Mouse (Mus musculus) mesoderm, embryonic 11.5 days (tissue): ENCODE data around the gene Ppm1k.
"Not testable (repeated sequence)": the region's sequence is repeated elsewhere in the genome, so short reads cannot be mapped to it uniquely, and the experiment has no call there.

Experiments
- DNase-seq: peaks from one replicate; pipeline ENCODE4 v3.0.0-alpha.2; 2012; ENCODE audit warnings: low read depth, low spot score

Ppm1k gene

DNA sequence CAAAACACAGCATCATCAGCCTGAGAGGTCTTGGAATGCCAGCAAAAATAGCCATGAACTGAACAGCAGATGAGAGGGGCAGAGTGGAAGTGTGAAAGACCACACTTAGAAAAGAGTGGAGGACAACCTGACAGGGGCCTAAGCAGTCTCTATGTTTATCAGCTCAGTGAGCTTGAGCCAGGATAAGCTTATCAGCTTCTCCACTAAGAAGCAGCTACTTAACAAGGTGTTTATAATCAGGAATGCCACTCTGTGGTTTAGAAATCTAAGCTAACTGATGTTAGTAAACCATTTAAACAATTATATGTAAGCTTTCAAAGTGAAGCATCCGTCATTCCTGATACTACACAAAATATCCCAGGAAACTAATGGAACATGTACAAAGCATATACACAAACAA, 3.2 kb downstream of the Ppm1k start:
- no peak for DNase-seq

DNA sequence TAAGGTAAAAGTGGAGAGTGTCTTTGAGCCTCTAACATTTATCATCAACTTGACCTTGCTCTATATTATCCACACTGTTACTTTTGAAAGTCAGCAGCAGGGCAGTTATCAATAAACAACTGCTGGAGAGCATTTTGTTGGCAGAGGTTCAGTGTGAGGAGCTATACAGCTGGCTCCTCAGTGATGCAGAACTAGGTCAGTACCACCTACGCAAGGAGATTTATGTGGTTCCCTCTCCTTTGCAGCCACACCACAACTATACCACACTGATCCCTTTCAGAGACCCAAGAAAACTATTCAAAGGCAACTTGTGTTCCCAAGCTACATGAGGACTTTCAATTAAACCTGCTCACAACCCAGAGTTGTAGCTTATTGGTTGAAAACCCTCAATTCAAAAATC, 3.8 kb downstream of the Ppm1k start:
- no peak for DNase-seq

DNA sequence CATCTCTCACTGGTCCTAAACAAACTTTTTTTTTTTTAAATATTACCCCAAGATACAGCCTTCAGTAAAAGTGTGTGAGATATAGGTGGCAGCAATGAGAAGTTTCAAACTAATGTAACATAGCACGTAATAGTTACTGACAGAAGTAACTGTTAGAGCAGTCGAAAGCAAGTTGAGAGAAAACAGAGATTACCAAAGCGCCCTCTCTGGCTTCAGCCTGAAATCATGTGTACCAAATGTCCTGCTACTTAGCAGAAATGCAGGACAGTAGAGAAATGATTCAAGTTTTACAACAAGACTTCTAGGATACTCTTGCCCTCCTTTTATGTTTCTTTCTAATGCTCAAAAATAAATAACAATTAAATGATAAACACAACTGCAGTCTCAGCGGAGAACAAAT, 4.3 kb downstream of the Ppm1k start:
- DNase-seq: no peak

DNA sequence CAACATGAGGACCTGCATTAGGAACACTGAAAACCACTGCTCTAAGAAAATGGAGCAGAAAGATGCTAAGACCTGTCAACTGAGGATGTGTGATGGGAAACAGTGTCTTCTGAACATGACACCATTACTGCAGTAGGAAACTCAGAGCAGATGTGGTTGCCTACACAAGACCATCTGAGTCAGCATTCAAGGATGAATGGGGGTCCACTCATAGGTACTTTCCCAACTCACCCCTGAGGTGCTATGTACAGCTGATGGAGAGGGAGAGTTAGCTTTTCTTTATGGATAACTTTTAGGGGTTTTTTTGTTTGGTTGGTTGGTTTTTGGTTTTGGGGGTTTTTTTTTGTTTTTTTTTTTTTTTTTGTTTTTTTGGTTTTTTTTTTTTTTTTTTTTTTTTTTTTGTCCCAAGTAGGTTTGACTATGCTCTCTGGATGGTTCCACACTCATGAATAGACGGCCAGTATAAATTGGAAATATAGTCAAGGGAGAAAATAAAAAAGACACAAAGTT, 5.9 kb downstream of the Ppm1k start:
- no peak for DNase-seq

DNA sequence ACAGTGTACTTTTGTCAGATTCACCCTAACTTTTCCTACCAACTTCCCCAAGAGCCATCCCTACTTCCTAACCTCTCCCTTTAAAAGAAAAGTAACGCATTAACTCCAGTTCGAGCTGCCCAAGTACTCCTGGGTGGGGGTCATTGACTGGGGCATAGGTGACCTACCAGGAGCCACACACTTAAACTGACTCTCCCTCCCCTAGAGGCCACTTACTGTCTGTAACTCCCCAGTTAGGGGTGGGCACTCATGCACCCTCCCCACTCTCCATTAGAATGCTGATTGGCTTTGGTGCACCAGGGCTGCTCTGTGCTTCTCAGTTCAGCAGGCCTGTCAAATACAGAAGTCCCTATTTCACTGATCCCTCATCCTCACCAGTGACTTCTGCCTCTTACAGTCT, 8.3 kb downstream of the Ppm1k start:
- no peak for DNase-seq

DNA sequence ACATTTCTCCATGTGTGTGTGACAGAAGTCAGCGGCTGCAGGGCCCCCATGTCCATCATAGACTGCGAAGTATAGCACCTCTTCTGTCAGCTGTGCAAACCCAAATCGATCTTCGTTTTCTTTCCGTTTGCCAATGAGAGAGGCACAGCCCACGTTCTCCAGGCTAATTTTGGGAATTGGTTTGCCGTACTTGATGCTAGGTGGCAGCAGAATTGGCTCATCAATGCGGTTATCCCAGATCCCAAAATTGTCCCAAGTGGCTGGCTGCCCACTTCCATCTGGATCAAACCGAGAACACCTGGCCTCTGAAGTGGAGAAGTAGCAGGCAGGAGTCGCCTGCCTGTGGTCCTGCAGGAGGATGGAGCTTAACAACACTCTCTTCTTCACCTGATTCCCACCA, 10.5 kb downstream of the Ppm1k start:
- DNase-seq: no peak

DNA sequence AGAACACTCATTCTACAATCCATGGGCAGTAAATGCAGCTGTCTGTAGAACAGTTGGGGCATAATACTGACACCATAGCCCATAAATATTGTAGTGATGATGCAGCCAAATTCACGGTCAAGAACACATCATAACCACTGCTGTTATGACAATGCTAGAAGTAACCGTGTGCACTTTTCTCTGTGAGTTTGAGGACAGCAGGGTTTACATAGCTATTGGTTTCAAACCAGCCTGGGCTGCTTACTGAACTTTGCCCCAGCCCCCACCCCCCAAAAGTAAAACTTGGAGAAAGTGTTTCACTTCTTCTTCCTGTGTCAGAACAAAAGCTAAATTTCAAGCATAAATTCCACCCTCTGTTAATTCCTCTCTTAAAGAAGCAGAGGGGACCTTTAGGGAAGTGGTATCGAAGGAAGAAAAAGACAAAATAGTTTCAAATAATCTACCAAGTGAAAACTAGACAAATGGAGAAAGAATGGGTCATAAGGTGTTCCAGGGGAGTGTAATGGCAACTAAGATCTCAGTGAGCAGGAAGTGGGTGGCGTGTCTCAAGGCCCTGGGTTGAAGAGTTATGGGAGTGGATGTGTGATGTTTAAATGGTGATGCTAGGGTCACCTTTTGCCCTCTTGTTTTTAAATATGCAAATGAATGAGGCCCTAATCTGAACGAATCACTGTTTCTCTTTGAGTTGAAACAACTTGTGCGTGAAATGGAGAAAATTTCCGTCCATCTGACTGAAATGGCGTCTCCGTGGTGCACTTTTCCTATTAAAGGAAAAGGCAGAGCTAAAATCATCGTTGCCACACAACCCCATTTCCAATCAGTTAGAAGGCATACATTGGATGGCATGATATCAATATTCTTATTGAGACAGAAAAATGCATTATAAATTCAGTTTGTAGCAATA, 14.3 kb downstream of the Ppm1k start:
- no peak for DNase-seq

DNA sequence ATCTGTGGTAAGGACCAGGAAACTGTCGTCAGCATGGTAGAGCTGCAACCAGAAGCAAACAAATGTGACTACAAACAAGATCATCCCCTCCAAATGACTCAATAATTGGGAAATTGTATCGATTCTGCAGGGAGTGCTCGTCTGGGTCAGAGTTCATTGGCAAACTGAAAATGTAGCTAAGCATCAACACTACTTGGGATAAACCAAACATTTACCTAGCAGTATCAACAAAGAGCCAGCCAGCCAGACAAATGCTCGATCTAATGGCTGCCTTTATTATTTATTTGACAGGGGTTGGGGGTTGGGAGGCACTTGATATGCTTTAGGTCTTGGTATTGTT, 21.3 kb downstream of the Ppm1k start:
- no peak for DNase-seq

DNA sequence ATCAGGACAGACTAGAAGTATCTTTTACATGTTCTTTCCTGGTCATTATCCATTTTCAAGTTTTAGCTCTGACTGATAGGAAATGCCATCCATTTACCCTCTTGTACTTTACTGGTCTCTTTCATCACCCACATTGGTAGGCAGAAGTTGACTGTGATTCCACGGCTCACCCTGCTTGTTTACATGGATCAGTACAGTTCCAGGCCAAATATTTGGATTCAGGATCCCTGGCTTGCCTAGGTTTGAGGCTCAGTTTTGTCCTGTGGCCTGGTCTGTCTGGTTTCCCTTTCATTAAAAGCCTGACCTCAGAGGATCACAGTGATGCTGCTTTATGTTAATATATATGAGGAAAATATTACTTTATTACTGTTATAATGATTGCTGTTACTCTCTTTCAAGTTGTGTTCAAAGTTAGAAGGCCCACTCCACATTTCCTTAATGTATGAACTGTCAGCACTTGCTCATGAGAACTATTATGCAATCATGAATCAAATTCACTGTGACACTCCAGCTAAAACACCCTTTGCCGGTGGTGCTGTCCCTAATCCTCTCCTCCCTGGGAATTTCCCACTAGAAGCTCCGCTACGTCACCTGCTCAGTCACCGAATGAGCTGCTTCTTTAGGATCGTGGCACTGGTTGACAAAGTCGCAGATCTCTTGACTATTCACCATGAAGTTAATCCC, 21.8 kb downstream of the Ppm1k start:
- no peak for DNase-seq

DNA sequence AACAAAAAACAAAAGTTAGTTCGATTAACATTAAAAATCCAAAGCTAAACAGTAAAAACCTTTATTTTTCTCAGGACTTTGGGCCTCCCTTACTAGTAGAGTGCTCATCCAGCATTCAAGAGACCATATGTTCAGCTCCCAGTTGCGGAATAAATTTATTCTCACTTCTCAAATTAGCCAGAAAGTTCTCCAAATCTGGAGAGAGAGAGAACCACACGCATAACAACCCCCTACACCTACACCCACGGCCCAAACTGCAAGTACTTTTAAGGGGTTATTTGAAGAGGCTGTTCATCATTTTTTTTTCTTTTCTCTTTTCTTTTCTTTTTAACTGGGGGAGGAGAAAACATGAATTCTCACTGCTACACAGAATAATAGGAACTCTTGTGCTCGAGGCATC, 23.4 kb downstream of the Ppm1k start:
- no peak for DNase-seq

DNA sequence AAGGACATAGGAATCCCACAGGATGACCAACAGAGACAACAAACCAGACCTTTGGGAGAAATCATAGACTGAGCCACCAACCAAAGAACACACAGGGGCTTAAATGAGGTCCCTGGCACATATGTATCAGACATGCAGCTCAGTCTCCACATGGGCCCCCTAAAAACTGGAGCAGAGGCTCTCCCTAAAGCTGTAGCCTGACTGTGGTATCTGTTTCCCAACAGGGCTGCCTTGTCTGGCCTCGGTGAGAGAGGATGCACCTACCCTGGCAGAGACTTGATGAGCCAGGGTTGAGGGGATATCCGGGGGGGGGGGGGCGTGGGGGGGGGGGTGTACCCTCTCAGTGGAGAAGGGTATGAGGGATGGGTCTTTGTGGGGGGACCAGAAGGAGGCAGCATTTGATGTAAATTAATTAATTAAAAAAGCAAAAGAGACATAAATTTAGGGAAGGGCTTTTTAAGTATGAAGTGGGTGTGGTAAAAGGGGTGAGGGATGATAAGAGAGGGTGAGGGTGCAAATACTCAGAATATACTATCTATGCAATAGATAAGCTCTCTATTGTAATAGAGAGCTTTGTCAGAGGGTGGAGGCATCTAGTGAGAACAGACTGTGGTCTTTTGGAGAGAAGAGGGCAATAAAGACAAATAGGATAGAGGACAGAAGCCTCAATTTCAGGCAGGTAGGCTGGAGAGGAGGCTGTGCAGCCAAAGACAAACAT, 31.4 kb downstream of the Ppm1k start:
- DNase-seq: no peak

DNA sequence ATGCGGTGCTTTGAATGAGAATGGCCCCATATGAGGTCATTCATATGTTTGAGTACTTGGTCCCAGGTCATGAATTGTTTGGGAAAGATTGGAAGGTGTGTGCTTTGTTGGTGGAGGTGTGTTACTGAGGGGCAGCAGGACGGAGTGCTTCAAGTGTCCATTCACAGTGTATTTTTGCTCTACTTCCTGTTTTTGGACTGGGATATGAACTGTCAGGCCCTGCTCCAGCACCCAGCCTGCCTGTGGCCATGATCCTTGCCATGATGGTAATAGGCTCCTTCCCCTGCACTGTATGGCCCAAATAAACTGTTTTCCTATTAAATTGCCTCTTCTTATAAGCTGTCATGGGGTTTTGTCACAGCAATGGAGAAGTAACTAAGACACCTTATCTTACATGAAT, 36.1 kb downstream of the Ppm1k start:
- DNase-seq: no peak

DNA sequence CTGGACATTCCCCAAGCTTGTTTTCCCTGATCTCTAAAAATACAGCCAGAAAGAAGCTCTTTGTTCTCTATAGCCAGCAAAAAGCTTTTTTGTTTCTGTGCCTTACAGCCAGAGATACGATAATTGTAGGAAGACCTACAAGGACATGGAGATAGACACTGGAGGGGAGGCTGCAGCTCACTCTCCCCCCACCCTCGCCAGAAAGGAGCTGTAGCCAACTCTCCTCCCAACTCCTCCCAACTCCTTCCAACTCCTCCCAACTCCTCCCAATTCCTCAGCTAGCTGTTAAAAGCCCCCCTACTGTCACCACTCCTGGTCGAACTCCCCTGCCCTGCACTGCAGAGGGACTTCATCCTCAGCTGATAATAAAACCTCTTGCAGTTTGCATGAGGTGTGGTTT, 67.1 kb downstream of the Ppm1k start:
- DNase-seq: not testable (repeated sequence)
